In the genomic region with DNA sequence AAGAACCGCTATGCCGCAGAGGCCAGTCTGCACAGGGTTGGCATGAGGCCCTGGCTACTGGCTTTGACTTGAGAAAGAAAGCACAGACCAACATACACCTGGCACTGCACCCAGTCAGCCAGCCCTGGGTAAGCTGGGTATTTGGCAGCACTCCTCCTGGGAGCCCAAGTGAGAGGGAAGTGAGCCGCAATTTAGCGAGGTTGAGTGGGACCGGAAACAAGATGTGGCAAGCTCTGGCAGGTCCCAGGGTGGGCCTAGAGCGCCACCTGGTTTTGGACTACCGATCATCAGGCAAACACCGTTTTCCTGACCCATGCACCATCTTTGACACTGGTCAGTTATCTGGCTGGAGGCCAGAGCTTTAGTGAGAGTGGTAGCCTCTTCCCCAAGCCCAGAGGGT, we compare ENCODE assay signal across 8 mouse cellular contexts. TPM values are rescaled to one million over a fixed set of nuclear protein-coding genes. Genes with fewer than 3 reads are reported as not detected.
DNase-seq lines count a peak whose midpoint lies in the region; ATAC-seq and TF ChIP-seq lines count a peak whose summit lies in the region.

No protein-coding gene starts in this region.

- WGBS in embryonic facial prominence, embryonic 15.5 days = 20% methylated on average over 8 of the region's 8 CpGs
- WGBS in heart, embryonic 14.5 days = 17% methylated on average over 8 of the region's 8 CpGs
- 17% methylated on average over 8 of the region's 8 CpGs for WGBS in liver, postnatal 0 days (ENCODE audit: insufficient replicate concordance)
- WGBS in neural tube, embryonic 11.5 days = 41% methylated on average over 8 of the region's 8 CpGs
- 13% methylated on average over 8 of the region's 8 CpGs for WGBS in thymus, adult 2 months

- H3K36me3 ChIP-seq in embryonic facial prominence, embryonic 15.5 days = no peaks in the 10 kb centered on the region
- no peaks in the 10 kb centered on the region for H3K36me3 ChIP-seq in heart, embryonic 14.5 days (ENCODE audit: control insufficient read depth, insufficient read depth, low read length)
- no peaks in the 10 kb centered on the region for H3K36me3 ChIP-seq in liver, postnatal 0 days (replicated peaks; ENCODE audit: insufficient read depth, low read length)
- no peaks in the 10 kb centered on the region for H3K36me3 ChIP-seq in neural tube, embryonic 11.5 days (ENCODE audit: control insufficient read depth, insufficient read depth, low read length)
- H3K36me3 ChIP-seq in thymus, adult 2 months (ENCODE audit: control insufficient read depth, insufficient read depth, low read length) = no peaks in the 10 kb centered on the region

- H3K9ac ChIP-seq in embryonic facial prominence, embryonic 15.5 days = no peak overlapping the region
- H3K9ac ChIP-seq in heart, embryonic 14.5 days (ENCODE audit: low read length) = no peak overlapping the region
- H3K9ac ChIP-seq in liver, postnatal 0 days (replicated peaks) = no peak overlapping the region
- H3K9ac ChIP-seq in neural tube, embryonic 11.5 days (ENCODE audit: low read length) = no peak overlapping the region

- peak; percentile 95 for TF ChIP-seq CTCF in liver, postnatal 0 days (IDR thresholded peaks at IDR 0.05; ENCODE audit: low read depth)
- peak; percentile 88; the same call in 1 of the 2 replicates for TF ChIP-seq CTCF in thymus, adult 2 months (IDR thresholded peaks at IDR 0.05; ENCODE audit: borderline replicate concordance, control insufficient read depth, extremely low read depth, insufficient read depth, low read length, poor library complexity)

- peak overlapping the region; percentile 15 for H3K4me2 ChIP-seq in embryonic facial prominence, embryonic 15.5 days (replicated peaks)
- peak overlapping the region; percentile 49 for H3K4me2 ChIP-seq in heart, embryonic 14.5 days (ENCODE audit: low read length)
- peak overlapping the region; percentile 53 for H3K4me2 ChIP-seq in liver, postnatal 0 days (ENCODE audit: low read depth, low read length)
- H3K4me2 ChIP-seq in neural tube, embryonic 11.5 days (ENCODE audit: low read depth) = no peak overlapping the region

- H3K4me1 ChIP-seq in embryonic facial prominence, embryonic 15.5 days = peaks cover 9% of the 10 kb centered on the region
- peaks cover 11% of the 10 kb centered on the region in 2 experiments for H3K4me1 ChIP-seq in heart, embryonic 14.5 days (ENCODE audit: control insufficient read depth in 2 of 2, insufficient read depth in 2 of 2, low read length in 2 of 2)
- H3K4me1 ChIP-seq in liver, postnatal 0 days (ENCODE audit: insufficient read depth) = peaks cover 7% of the 10 kb centered on the region; the same call in 1 of the 2 replicates
- H3K4me1 ChIP-seq in neural tube, embryonic 11.5 days (ENCODE audit: control insufficient read depth, insufficient read depth, low read length) = no peaks in the 10 kb centered on the region
- peaks cover 36% of the 10 kb centered on the region for H3K4me1 ChIP-seq in thymus, adult 2 months (replicated peaks; ENCODE audit: control insufficient read depth, insufficient read depth, low read length)

- no peak overlapping the region for H3K27ac ChIP-seq in embryonic facial prominence, embryonic 15.5 days (replicated peaks)
- no peak overlapping the region for H3K27ac ChIP-seq in heart, embryonic 14.5 days (replicated peaks in 1 of 2; ENCODE audit: control insufficient read depth in 1 of 2, insufficient read depth in 1 of 2, low read depth in 2 of 2, low read length in 2 of 2)
- no peak overlapping the region for H3K27ac ChIP-seq in liver, postnatal 0 days (ENCODE audit: low read depth)
- 0 out of 2 replicates have a peak overlapping the region, but pooled peaks have one; percentile 14 for H3K27ac ChIP-seq in neural tube, embryonic 11.5 days (ENCODE audit: low read depth, low read length)
- peak overlapping the region; percentile 26; the same call in 1 of the 2 replicates for H3K27ac ChIP-seq in thymus, adult 2 months (ENCODE audit: control insufficient read depth, insufficient read depth, low read length)

- peak; percentile 91 for ATAC-seq in CD4-positive, CD25-positive, alpha-beta regulatory T cell, adult 4 months
- no peak for ATAC-seq in embryonic facial prominence, embryonic 15.5 days (ENCODE audit: insufficient number of reproducible peaks, low FRiP score, low TSS enrichment, low read depth)
- ATAC-seq in heart, embryonic 14.5 days (ENCODE audit: insufficient number of reproducible peaks, insufficient read depth, low FRiP score, low read depth) = peak; percentile 17; the same call in 1 of the 2 replicates
- ATAC-seq in liver, postnatal 0 days = peak; percentile 72
- no peak for ATAC-seq in neural tube, embryonic 11.5 days (ENCODE audit: insufficient read depth, low FRiP score, low TSS enrichment)

- H3K9me3 ChIP-seq in embryonic facial prominence, embryonic 15.5 days (replicated peaks) = no peaks in the 10 kb centered on the region
- no peaks in the 10 kb centered on the region for H3K9me3 ChIP-seq in heart, embryonic 14.5 days (ENCODE audit: control insufficient read depth, low read length)
- H3K9me3 ChIP-seq in liver, postnatal 0 days (ENCODE audit: low read length) = no peaks in the 10 kb centered on the region
- H3K9me3 ChIP-seq in neural tube, embryonic 11.5 days (ENCODE audit: control insufficient read depth, low read length) = no peaks in the 10 kb centered on the region

- peak; percentile 22 for DNase-seq in adrenal gland, adult 8-10 months
- peak; percentile 79 to 80 for DNase-seq in kidney, postnatal 25 days
- DNase-seq in liver, postnatal 0 days = peak; percentile 85
- DNase-seq in neural tube, embryonic 11.5 days (ENCODE audit: low spot score) = peak; percentile 56
- peak; percentile 80 for DNase-seq in thymus, adult 2 months

- no peak for TF ChIP-seq EP300 in liver, postnatal 0 days (IDR thresholded peaks at IDR 0.05; ENCODE audit: low read depth)

- H3K27me3 ChIP-seq in embryonic facial prominence, embryonic 15.5 days = no peaks in the 10 kb centered on the region
- no peaks in the 10 kb centered on the region; the same call in 1 of the 2 replicates for H3K27me3 ChIP-seq in heart, embryonic 14.5 days (ENCODE audit: control insufficient read depth, insufficient read depth, low read length)
- H3K27me3 ChIP-seq in liver, postnatal 0 days (ENCODE audit: insufficient read depth, low read length) = no peaks in the 10 kb centered on the region
- no peaks in the 10 kb centered on the region for H3K27me3 ChIP-seq in neural tube, embryonic 11.5 days (ENCODE audit: control insufficient read depth, insufficient read depth, low read length)
- no peaks in the 10 kb centered on the region for H3K27me3 ChIP-seq in thymus, adult 2 months (ENCODE audit: control insufficient read depth, insufficient read depth, low read length)

- no peak for TF ChIP-seq POLR2A in thymus, adult 2 months (IDR thresholded peaks at IDR 0.05; ENCODE audit: control insufficient read depth, extremely low read depth, insufficient read depth, low read length, poor library complexity)

- H3K4me3 ChIP-seq in embryonic facial prominence, embryonic 15.5 days (replicated peaks) = no peak overlapping the region
- no peak overlapping the region for H3K4me3 ChIP-seq in heart, embryonic 14.5 days (ENCODE audit: control insufficient read depth in 1 of 2, insufficient read depth in 1 of 2, low read depth in 1 of 2, low read length in 2 of 2)
- no peak overlapping the region for H3K4me3 ChIP-seq in liver, postnatal 0 days (ENCODE audit: low read depth, low read length)
- no peak overlapping the region for H3K4me3 ChIP-seq in neural tube, embryonic 11.5 days (ENCODE audit: low read depth, low read length)
- H3K4me3 ChIP-seq in thymus, adult 2 months (ENCODE audit: control insufficient read depth, insufficient read depth, low read length) = no peak overlapping the region

RNA-seq across cellular contexts. Expression of a gene that starts 38.7 kb away (rescaled TPM):
- polyA plus RNA-seq in CD4-positive, CD25-positive, alpha-beta regulatory T cell, adult 4 months (2017; shearing (Covaris generic)) = 100 to 1,000 TPM; 319 to 341 TPM
- 10 to 100 TPM; 15.7 to 23.2 (median 17.6) TPM for total RNA-seq in adrenal gland, adult 8-10 months (2022)
- polyA plus RNA-seq in embryonic facial prominence, embryonic 15.5 days (2015; fragmentation: Nextera tagmentation; extraction: Ambion mirVana) = 83.3 and 88.8 TPM in 2 replicates
- 65.0 and 73.1 TPM in 2 replicates for polyA plus RNA-seq in heart, embryonic 14.5 days (2014; fragmentation: Nextera tagmentation; extraction: Ambion mirVana)
- polyA plus RNA-seq in liver, postnatal 0 days (2015; fragmentation: Nextera tagmentation; extraction: Ambion mirVana) = 107 and 119 TPM in 2 replicates
- 155 and 159 TPM in 2 replicates for polyA plus RNA-seq in neural tube, embryonic 11.5 days (2014; fragmentation: Nextera tagmentation; extraction: Ambion mirVana)
- 183 and 201 TPM in 2 replicates for polyA plus RNA-seq in thymus, adult 2 months (2012; rRNA removed)

Comparison
In these comparisons a context has a peak if more than half of its experiments do, and no peak if none do; other contexts are left out.
1. ATAC-seq: peak in CD4-positive, CD25-positive, alpha-beta regulatory T cell, adult 4 months (single experiment), heart, embryonic 14.5 days (single experiment) and liver, postnatal 0 days (single experiment); none in embryonic facial prominence, embryonic 15.5 days (single experiment) and neural tube, embryonic 11.5 days (single experiment).
2. DNase-seq: peak in every context shown above with its lines; median percentile 85 in liver, postnatal 0 days; 80 in thymus, adult 2 months; 80 in kidney, postnatal 25 days; 56 in neural tube, embryonic 11.5 days; 22 in adrenal gland, adult 8-10 months.
3. H3K27ac ChIP-seq: peak in neural tube, embryonic 11.5 days (single experiment) and thymus, adult 2 months (single experiment); none in embryonic facial prominence, embryonic 15.5 days (single experiment), heart, embryonic 14.5 days (0 of 2) and liver, postnatal 0 days (single experiment).